In genomic region chr7:29343746-29344145, GRCm38 (mm10) we compare ENCODE assay signal across 25 mouse cellular contexts. TPM values are rescaled to one million over a fixed set of nuclear protein-coding genes. Genes with fewer than 3 reads are reported as not detected.
A peak's percentile ranks its signal among the peaks of the same experiment; 100 is the strongest.
DNase-seq lines count a peak whose midpoint lies in the region; ATAC-seq and TF ChIP-seq lines count a peak whose summit lies in the region.
"Had no signal": no experiment of that assay in that cellular context is flagged by ENCODE, and none has a peak within 500 bp of the region (broad histone marks: within the 10 kb centered on the region; RNA-seq: fewer than 3 reads in every experiment).

No protein-coding gene starts in this region.

- no peak overlapping the region for H3K4me3 ChIP-seq in hindbrain, postnatal 0 days (ENCODE audit: low read length)
- no peak overlapping the region for H3K4me3 ChIP-seq in hindbrain, embryonic 11.5 days (ENCODE audit: low read depth, low read length)
- H3K4me3 ChIP-seq in lung, postnatal 0 days (ENCODE audit: low read depth, low read length) = no peak overlapping the region
- H3K4me3 ChIP-seq: gastrocnemius, adult 2 months; hindbrain, embryonic 15.5 days; left cerebral cortex, adult 2 months; midbrain, embryonic 12.5 days; neural tube, embryonic 13.5 days had no signal

- no peaks in the 10 kb centered on the region for H3K9me3 ChIP-seq in hindbrain, postnatal 0 days (ENCODE audit: low read length)
- H3K9me3 ChIP-seq in hindbrain, embryonic 11.5 days (ENCODE audit: control insufficient read depth, low read length) = no peaks in the 10 kb centered on the region
- H3K9me3 ChIP-seq in lung, postnatal 0 days (ENCODE audit: low read length) = no peaks in the 10 kb centered on the region
- H3K9me3 ChIP-seq: hindbrain, embryonic 15.5 days; midbrain, embryonic 12.5 days; neural tube, embryonic 13.5 days had no signal

- 74% methylated on average over 7 of the region's 7 CpGs for WGBS in hindbrain, postnatal 0 days
- WGBS in hindbrain, embryonic 11.5 days = 94% methylated on average over 7 of the region's 7 CpGs
- WGBS in lung, postnatal 0 days = 88% methylated on average over 7 of the region's 7 CpGs

- no peak for DNase-seq in cerebellum, postnatal 4 days (ENCODE audit: low spot score in 2 of 2)
- no peak for DNase-seq in hindbrain, postnatal 0 days (ENCODE audit: low spot score)
- no peak for DNase-seq in hindbrain, embryonic 11.5 days (ENCODE audit: low spot score)
- peak; percentile 45 for DNase-seq in cerebellum, adult 11 months
- peak; percentile 62 to 66 for DNase-seq in cerebellum, postnatal 10 days
- DNase-seq in thymus, postnatal 36 days = no peak
- DNase-seq in lung, postnatal 0 days (ENCODE audit: low spot score) = no peak
- DNase-seq: adrenal gland, adult 8-10 months; gastrocnemius, adult 2 months; heart, postnatal 10 days; kidney, adult 18-20 months; kidney, postnatal 10 days; left cerebral cortex, postnatal 4 days; liver; lung, embryonic 14.5 days; lung, postnatal 4 days; thymus, postnatal 4 days had no signal

- 0 out of 2 replicates have a peak, but pooled peaks have one; percentile 11 for ATAC-seq in cerebellum, adult (ENCODE audit: insufficient number of reproducible peaks, low FRiP score, low TSS enrichment)
- ATAC-seq in hindbrain, postnatal 0 days = 0 out of 2 replicates have a peak, but pooled peaks have one; percentile 2
- no peak for ATAC-seq in hindbrain, embryonic 11.5 days (ENCODE audit: low FRiP score)
- no peak for ATAC-seq in lung, postnatal 0 days
- ATAC-seq: Patski had no signal

- H3K9ac ChIP-seq in hindbrain, postnatal 0 days (replicated peaks; ENCODE audit: low read length) = no peak overlapping the region
- no peak overlapping the region for H3K9ac ChIP-seq in hindbrain, embryonic 11.5 days (ENCODE audit: low read depth, low read length)
- H3K9ac ChIP-seq in lung, postnatal 0 days (replicated peaks; ENCODE audit: low read depth) = no peak overlapping the region
- H3K9ac ChIP-seq: hindbrain, embryonic 15.5 days; lung, embryonic 14.5 days; midbrain, embryonic 12.5 days had no signal

- H3K27ac ChIP-seq in hindbrain, postnatal 0 days = no peak overlapping the region
- no peak overlapping the region for H3K27ac ChIP-seq in hindbrain, embryonic 11.5 days (ENCODE audit: low read depth, low read length)
- no peak overlapping the region for H3K27ac ChIP-seq in lung, postnatal 0 days (ENCODE audit: low read length)
- H3K27ac ChIP-seq: gastrocnemius, adult 2 months; hindbrain, embryonic 15.5 days; left cerebral cortex, adult 2 months; midbrain, embryonic 12.5 days; neural tube, embryonic 13.5 days had no signal

- peaks cover 5% of the 10 kb centered on the region; the same call in 1 of the 2 replicates for H3K36me3 ChIP-seq in hindbrain, postnatal 0 days (ENCODE audit: insufficient read depth, low read length)
- H3K36me3 ChIP-seq in hindbrain, embryonic 11.5 days (ENCODE audit: control insufficient read depth, insufficient read depth, low read length) = no peaks in the 10 kb centered on the region
- H3K36me3 ChIP-seq in lung, postnatal 0 days (ENCODE audit: insufficient read depth, low read length) = no peaks in the 10 kb centered on the region

- no peak for TF ChIP-seq EP300 in lung, postnatal 0 days (IDR thresholded peaks at IDR 0.05)

- no peak for TF ChIP-seq CTCF in hindbrain, postnatal 0 days (IDR thresholded peaks at IDR 0.05; ENCODE audit: low read depth)
- no peak for TF ChIP-seq CTCF in lung, postnatal 0 days (IDR thresholded peaks at IDR 0.05)

- no peak overlapping the region for H3K4me2 ChIP-seq in hindbrain, postnatal 0 days (ENCODE audit: low read depth, low read length)
- H3K4me2 ChIP-seq in hindbrain, embryonic 11.5 days (replicated peaks; ENCODE audit: low read depth, low read length) = no peak overlapping the region
- H3K4me2 ChIP-seq in lung, postnatal 0 days (replicated peaks; ENCODE audit: low read depth, low read length) = no peak overlapping the region
- H3K4me2 ChIP-seq: heart, embryonic 11.5 days; hindbrain, embryonic 15.5 days; lung, embryonic 14.5 days; midbrain, embryonic 12.5 days; neural tube, embryonic 13.5 days had no signal

- no peaks in the 10 kb centered on the region for H3K27me3 ChIP-seq in hindbrain, postnatal 0 days (ENCODE audit: insufficient read depth, low read length)
- no peaks in the 10 kb centered on the region for H3K27me3 ChIP-seq in hindbrain, embryonic 11.5 days (ENCODE audit: control insufficient read depth, insufficient read depth, low read length)
- H3K27me3 ChIP-seq in lung, postnatal 0 days (replicated peaks; ENCODE audit: insufficient read depth, low read length) = no peaks in the 10 kb centered on the region
- H3K27me3 ChIP-seq: hindbrain, embryonic 15.5 days; midbrain, embryonic 12.5 days; neural tube, embryonic 13.5 days; Patski had no signal

- no peaks in the 10 kb centered on the region for H3K4me1 ChIP-seq in hindbrain, postnatal 0 days (ENCODE audit: insufficient read depth, low read length)
- H3K4me1 ChIP-seq in hindbrain, embryonic 11.5 days (replicated peaks; ENCODE audit: control insufficient read depth, insufficient read depth, low read length) = no peaks in the 10 kb centered on the region
- no peaks in the 10 kb centered on the region for H3K4me1 ChIP-seq in lung, postnatal 0 days (ENCODE audit: insufficient read depth, low read depth, low read length)

RNA-seq across cellular contexts. Expression of gene Dpf1, which starts 40.0 kb away (rescaled TPM):
- total RNA-seq in hindbrain, postnatal 0 days (2014; rRNA removed) = 131 and 158 TPM in 2 replicates
- 105 and 111 TPM in 2 replicates for polyA plus RNA-seq in hindbrain, postnatal 0 days (2015; fragmentation: Nextera tagmentation; extraction: Ambion mirVana)
- polyA plus RNA-seq in hindbrain, embryonic 11.5 days (2014; fragmentation: Nextera tagmentation; extraction: Ambion mirVana) = 60.9 and 73.6 TPM in 2 replicates
- 2.0 and 2.5 TPM in 2 replicates for polyA plus RNA-seq in lung, postnatal 0 days (2015; fragmentation: Nextera tagmentation; extraction: Ambion mirVana)
- total RNA-seq: granulocyte monocyte progenitor cell, adult 5-6 weeks had no signal

RNA-seq across cellular contexts. Expression of gene Ppp1r14a, which starts 54.6 kb away (rescaled TPM):
- 3.4 and 8.4 TPM in 2 replicates for total RNA-seq in hindbrain, postnatal 0 days (2014; rRNA removed)
- 3.2 and 3.4 TPM in 2 replicates for polyA plus RNA-seq in hindbrain, postnatal 0 days (2015; fragmentation: Nextera tagmentation; extraction: Ambion mirVana)
- 33.9 and 37.0 TPM in 2 replicates for polyA plus RNA-seq in hindbrain, embryonic 11.5 days (2014; fragmentation: Nextera tagmentation; extraction: Ambion mirVana)
- 222 and 246 TPM in 2 replicates for polyA plus RNA-seq in lung, postnatal 0 days (2015; fragmentation: Nextera tagmentation; extraction: Ambion mirVana)
- total RNA-seq: granulocyte monocyte progenitor cell, adult 5-6 weeks had no signal

Comparison
In these comparisons a context has a peak if more than half of its experiments do, and no peak if none do; other contexts are left out.
1. ATAC-seq: peak in cerebellum, adult (single experiment) and hindbrain, postnatal 0 days (single experiment); none in hindbrain, embryonic 11.5 days (single experiment) and lung, postnatal 0 days (single experiment).
2. DNase-seq: peak in cerebellum, adult 11 months (single experiment) and cerebellum, postnatal 10 days (2 of 2); none in cerebellum, postnatal 4 days (0 of 2), hindbrain, postnatal 0 days (single experiment), hindbrain, embryonic 11.5 days (single experiment), thymus, postnatal 36 days (0 of 2) and lung, postnatal 0 days (single experiment).
3. RNA of gene Dpf1, which starts 40.0 kb away (polyA plus RNA-seq): 105 to 111 TPM in hindbrain, postnatal 0 days and 60.9 to 73.6 TPM in hindbrain, embryonic 11.5 days; 2.0 to 2.5 TPM in lung, postnatal 0 days; every median in the first group is over 10 times any median in the second.